Mouse (Mus musculus) layer of hippocampus, postnatal 10 days (tissue): ENCODE data around the gene Ifi35. TPM values are rescaled to one million over a fixed set of nuclear protein-coding genes. Genes with fewer than 3 reads are reported as not detected.
"Not testable (repeated sequence)": the region's sequence is repeated elsewhere in the genome, so short reads cannot be mapped to it uniquely, and the experiment has no call there.

Experiments
- DNase-seq, 2 experiments: peaks; one replicate each; pipeline ENCODE4 v3.0.0; 2021; ENCODE audit warnings: low spot score in 2 of 2
- total RNA-seq, 2 experiments: library from RNA; stranded (reverse); gene quantifications; 2 replicates each; pipeline ENCODE4 v1.2.3; 2021

Gene Ifi35
- total RNA-seq, 2 experiments from 2014 or later, result 2.2 to 2.5 TPM

GRCm38 (mm10) chr11:101446860-101447259 lies 1.3 kb upstream of the Ifi35 start:
- not testable (repeated sequence) for DNase-seq

- DNase-seq, result no peak
Observed at GRCm38 (mm10) chr11:101447786-101448185, 421 bp upstream of the Ifi35 start.

DNA sequence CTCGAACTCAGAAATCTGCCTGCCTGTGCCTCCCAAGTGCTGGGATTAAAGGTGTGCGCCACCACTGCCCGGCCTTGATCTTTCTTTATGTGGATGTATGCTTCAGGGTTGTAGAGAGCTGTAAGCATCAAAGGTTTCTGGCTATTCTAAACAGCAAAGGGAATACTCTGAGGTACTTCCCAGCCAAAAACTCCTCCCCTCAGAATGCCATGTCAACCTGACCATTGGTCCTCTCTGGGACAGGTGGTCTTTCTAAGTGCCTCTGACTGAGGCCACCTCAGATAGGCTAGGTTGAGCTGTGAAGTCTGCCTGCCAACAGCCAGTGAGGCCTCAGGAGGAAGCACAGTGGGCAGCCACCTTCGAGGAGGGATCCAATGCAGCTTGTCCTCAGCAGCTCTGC lies 692 bp downstream of the Ifi35 start:
- DNase-seq, result no peak

DNA sequence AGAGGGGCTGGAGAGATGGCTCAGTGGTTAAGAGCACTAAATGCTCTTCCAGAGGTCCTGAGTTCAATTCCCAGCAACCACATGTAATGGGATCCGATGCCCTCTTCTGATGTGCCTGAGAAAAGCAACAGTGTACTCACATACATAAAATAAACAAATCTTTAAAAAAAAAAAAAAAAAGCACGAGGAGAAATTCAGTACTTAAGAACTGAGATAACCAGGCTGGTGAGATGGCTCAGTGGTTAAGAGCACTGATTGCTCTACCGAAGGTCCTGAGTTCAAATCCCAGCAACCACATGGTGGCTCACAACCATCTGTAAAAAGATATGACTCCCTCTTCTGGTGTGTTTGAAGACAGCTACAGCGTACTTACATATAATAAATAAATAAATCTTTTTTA lies 1.4 kb downstream of the Ifi35 start:
- DNase-seq, result not testable (repeated sequence)

- no peak for DNase-seq
Observed at GRCm38 (mm10) chr11:101450394-101450793, 2.2 kb downstream of the Ifi35 start.

- DNase-seq, result no peak
Observed at GRCm38 (mm10) chr11:101451536-101451935, 3.3 kb downstream of the Ifi35 start.

- no peak for DNase-seq
Observed at GRCm38 (mm10) chr11:101452093-101452774, 4.0 kb downstream of the Ifi35 start.

GRCm38 (mm10) chr11:101454702-101455101 lies 6.5 kb downstream of the Ifi35 start:
- DNase-seq, result no peak

DNA sequence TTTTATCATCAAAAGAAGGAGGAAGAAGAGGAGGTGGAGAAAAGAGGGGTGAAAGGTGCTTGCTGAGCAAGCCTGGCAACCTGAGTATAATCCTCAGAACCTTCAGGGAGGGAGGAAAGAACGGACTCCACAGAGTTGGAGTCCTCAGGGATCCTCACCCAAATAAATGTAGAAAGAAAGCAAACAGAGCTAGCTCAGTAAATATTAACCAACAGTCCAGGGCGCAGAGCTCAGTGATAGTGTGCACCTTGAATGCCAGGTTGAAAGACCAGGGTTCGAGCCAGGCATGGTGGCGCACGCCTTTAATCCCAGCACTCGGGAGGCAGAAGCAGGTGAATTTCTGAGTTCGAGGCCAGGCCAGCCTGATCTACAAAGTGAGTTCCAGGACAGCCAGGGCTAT lies 7.4 kb downstream of the Ifi35 start:
- DNase-seq, result no peak

- DNase-seq, result no peak
Observed at GRCm38 (mm10) chr11:101457631-101458030, 9.4 kb downstream of the Ifi35 start.

GRCm38 (mm10) chr11:101458217-101458616 lies 10.0 kb downstream of the Ifi35 start:
- no peak for DNase-seq

- no peak for DNase-seq
Observed at GRCm38 (mm10) chr11:101459716-101460115, 11.5 kb downstream of the Ifi35 start.

DNA sequence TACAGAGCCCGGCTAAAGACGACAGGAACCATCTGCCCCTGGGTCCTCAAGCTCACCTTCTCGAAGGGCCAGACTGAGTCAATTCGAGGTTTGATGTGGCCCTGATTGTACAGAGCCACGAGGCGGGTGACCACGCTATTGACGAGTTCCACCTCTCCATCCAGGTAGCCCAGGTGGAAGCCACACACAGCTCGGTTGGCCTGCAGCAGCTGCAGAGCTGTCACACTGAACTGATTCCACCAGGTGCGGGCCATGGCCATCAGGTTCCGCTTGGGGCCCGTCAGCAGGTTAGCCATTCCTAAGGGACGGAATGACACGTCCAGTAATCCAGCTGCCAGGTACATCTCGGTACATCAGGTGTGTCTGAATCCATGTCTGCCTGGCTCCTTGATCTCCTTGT lies 12.1 kb downstream of the Ifi35 start:
- DNase-seq, result no peak

DNA sequence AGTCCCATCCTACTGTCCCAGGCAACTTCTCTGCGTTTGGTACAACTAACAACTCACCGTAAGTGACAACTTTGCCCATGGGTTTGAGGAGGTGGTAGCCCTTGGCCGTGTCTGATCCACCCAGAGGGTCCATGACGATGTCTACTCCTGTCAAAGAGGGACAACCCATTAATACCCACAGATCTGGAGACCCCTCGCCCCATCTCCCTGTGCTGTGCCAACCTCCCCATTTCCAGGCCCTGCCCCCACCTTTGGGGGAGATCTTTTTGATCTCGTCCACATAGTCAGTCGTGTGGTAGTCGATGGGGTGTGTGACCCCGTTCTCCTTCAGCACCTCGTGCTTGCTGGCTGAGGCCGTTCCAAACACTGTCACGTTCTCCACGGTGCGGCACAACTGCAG lies 13.9 kb downstream of the Ifi35 start:
- DNase-seq, result no peak

DNA sequence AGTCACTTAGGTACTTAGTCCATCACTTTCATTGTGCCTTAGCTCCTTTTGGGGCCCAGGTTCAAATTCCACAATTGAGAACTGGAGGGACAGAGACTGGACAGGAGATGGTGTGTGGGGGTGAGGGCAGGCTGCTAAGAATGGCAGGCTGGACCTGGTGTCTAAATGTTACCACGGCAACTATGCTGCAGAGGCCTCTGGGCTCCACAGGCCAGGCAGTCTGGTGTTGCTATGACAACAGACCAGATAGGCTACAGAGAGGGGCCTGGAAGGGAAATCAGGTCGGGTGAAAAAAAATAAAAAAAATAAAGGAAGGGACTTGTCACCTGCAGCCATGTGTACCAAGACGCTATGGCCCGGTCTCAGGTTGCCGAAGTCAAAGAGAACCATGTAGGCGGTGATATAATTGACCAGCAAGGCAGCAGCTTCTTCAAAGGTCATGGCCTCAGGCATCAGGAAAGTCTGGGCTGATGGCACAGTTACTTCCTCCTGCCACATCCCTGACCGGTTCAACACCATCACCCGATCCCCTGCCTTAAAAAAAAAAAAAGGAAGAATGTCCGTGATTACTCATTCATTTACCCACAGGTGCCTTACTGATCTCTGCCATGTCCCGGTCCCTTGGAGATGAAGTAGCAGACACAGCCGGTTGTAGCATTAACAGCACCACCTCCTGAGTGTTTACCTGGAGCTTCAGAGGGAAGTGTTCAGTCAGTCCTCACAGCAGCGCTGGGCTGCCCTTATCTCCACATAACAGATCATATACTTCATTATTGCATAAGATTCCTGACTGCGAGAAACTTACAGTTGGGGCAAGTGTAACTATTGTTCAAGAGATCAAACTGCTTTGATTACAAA lies 14.6 kb downstream of the Ifi35 start:
- no peak for DNase-seq

DNA sequence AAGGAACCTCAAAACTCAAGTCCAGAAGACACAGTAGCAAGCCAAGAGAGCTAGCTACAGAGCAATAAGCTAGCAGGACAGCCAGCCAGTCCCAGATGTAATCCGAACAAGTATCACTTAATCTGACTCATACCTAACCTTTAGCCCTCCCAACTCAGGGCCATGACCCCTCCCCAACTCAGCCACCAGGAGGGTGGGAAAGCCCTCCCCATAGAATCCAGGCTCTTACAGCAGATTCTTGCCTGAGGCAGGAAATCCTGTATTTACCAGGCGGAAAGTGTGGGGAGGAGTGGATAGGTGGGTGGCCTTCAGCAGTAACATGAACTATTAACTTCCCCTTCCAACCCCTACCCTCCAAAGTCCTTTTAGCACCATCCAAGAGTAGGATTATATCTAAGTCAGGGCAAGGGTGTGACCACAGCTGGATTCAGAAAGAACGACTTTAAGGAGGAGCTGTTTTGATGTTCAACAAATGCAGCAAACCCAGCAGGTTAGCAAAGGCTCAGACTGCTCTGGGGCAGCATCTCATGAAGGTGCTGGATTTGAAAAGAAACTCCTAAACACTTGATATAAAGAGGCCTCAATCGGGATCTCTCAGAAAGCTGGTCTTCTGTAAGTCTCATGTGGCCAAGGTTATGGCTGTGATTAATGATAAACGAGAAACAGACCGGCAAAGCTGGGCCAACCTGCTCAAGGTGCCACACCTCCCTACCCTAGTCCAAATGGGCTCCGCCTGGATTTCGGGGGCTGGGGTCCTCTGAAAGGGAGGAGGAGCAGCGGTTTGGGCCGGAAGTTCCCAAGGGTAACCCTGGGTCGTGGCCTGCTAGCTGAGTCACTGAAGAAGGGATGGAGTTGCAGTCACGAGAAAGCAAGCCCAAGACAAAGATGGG lies 16.2 kb downstream of the Ifi35 start, which contains the start of gene Rnd2:
TSS of gene Rnd2 (plus strand) at position 789 of the 890 bp plus-strand sequence.
- no peak for DNase-seq

GRCm38 (mm10) chr11:101465101-101465868 lies 17.1 kb downstream of the Ifi35 start:
- peak; percentile 51 to 62 for DNase-seq

DNA sequence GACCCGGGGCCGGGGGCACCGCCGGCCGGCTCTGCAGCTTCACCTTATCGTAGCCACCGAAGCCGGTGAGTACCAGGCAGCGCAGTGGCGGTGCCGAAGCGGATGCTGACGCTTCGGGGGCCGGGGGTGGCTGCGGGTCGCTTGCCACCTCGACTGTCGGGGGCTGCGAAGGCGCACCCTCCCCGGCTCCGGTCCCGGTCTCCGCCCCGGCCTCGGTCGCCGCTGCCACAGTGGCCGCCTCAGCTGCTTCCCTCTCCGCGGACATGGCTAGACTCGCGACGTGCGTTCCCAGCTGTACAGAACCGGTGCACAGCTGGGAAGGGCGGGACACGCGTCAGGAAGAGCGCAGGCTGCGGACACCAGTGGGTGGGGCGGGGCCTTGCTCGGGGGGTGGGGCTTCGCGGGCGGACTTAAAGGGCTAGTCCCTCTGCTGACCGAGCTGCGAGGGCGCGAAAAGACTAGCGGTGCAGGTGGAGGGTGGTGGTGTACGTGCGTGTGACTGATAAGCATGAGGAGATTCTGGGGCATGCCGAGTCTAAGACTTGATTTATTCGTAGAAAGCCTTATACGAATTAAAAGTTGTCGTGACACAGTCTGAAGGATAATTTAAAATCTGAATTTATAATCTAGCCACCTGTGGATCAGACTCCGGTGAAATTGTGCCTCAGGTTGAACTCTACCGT lies 17.8 kb downstream of the Ifi35 start, which contains the start of gene Vat1:
TSS of gene Vat1 (minus strand) at position 362 of the 683 bp plus-strand sequence.
- peak; percentile 52 to 70 for DNase-seq

GRCm38 (mm10) chr11:101466552-101466950 lies 18.3 kb downstream of the Ifi35 start:
- not testable (repeated sequence) for DNase-seq
